Mouse (Mus musculus) kidney, postnatal 14 days (tissue): ENCODE results near the gene Itgb5.
A peak's percentile ranks its signal among the peaks of the same experiment; 100 is the strongest.

Experiments
- DNase-seq: peaks from one replicate; pipeline ENCODE4 v3.0.0; 2022; ENCODE audit warnings: mixed read lengths

Itgb5 gene

GRCm38 (mm10) chr16:33944126-33944525, 114.7 kb downstream of the Itgb5 start:
- no peak for DNase-seq

GRCm38 (mm10) chr16:33944772-33945171, 115.3 kb downstream of the Itgb5 start:
- peak; percentile 69 for DNase-seq

- DNase-seq = peak; percentile 69
These were observed 116.6 kb downstream of the Itgb5 start for GRCm38 (mm10) chr16:33946021-33946420.

- no peak for DNase-seq
These were observed 118.5 kb downstream of the Itgb5 start for GRCm38 (mm10) chr16:33947664-33948571.

DNA sequence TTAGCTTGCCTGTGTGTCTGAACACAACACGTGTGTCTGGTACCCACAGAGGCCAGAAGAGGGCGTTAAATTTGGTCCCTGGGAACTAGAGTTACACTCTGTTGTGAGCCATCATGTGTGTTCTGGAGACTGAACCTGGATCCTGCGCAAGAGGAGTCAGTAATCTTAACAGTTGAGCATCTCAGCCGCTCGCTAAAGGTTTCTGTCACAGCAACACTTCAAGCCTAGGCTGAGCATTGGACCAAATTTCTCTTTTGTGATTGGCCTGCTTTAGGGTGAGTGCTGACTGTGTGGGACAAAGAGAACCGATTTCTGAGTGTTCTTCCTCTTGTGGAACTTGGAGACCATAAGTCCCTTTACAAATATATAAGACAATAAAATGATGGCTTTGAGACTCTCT, 120.9 kb downstream of the Itgb5 start:
- no peak for DNase-seq

GRCm38 (mm10) chr16:33950830-33951229, 121.4 kb downstream of the Itgb5 start:
- peak; percentile 90 for DNase-seq

GRCm38 (mm10) chr16:33953008-33953407, 123.5 kb downstream of the Itgb5 start:
- DNase-seq = no peak

DNA sequence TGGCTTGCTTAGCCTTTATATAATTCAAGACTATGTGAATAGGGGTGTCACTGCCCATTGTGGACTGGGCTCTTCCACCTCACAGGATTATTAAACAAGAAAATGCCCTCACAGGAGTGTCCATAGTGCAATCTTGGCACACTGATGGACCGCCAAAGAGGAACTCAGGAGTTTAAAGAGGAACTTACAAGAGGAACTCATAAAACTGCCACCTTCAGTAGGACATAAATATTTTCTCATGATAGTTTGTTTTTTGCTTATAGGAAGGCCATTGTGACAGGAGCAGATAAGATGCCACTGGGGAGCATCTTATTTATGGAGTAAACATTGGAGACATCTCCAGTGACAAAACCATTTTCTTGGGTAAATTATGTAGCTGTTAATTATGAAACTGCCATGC, 125.3 kb downstream of the Itgb5 start:
- no peak for DNase-seq

GRCm38 (mm10) chr16:33963509-33963908, 134.0 kb downstream of the Itgb5 start:
- peak; percentile 48 for DNase-seq

GRCm38 (mm10) chr16:33965878-33966537, 136.5 kb downstream of the Itgb5 start:
- DNase-seq = no peak

DNA sequence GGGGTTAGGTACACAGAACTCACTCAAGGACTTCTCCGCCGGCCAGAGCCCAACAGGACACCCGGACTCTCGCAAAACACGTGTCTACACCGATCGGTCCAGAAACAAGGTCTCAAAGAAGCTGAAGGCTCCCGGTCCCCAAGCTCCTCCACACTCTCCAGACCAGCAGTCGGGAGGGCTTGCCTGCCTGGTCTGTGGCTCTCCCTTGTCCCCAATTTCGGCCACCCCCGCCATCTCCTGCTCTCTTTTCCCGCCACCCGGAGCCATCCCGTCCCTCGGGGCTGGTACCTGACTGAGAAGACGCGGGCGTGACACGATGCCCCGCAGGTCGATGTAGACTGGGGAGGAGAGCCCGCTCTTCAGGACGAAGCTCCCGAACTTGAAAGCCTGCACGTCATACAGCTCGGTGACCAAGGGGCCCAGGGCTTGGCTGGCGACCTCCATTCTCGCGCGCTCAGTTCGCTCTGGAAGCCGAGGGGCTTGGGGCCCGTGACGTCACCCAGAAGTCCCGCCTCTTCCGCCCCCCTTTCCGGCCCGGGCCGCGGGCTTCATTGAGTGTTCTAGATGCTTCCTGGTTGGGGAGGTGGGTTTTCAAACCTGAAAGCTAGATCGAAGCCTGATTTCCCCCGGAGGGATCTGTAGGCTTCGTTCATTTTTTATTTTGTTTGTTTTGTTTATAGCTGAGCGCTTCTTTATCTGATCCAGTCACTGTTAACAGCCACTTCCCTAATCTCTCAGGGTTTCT, 137.2 kb downstream of the Itgb5 start, which contains the start of gene Umps:
Gene Umps, minus strand, starts transcription at position 501 of the 745 bp plus-strand sequence.
- peak; percentile 88 for DNase-seq

DNA sequence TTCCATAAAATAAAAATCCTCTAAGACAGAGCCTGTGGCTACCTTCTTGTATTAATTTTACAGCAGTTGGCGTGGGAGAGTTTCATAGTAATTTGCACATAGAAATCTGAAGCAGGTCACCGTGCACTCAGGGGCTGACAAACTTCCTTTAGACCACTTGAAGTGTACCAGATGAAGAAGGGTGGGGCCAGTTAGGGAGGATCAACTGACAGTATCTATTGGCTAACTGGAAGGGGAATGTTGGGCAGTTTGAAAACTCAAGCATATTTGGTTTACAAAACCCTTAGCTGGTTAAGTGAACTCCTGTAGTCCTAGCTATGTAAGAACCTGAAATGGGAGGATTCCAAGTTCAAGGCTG, 137.8 kb downstream of the Itgb5 start:
- DNase-seq = no peak

GRCm38 (mm10) chr16:33979855-33980254, 150.4 kb downstream of the Itgb5 start:
- no peak for DNase-seq

DNA sequence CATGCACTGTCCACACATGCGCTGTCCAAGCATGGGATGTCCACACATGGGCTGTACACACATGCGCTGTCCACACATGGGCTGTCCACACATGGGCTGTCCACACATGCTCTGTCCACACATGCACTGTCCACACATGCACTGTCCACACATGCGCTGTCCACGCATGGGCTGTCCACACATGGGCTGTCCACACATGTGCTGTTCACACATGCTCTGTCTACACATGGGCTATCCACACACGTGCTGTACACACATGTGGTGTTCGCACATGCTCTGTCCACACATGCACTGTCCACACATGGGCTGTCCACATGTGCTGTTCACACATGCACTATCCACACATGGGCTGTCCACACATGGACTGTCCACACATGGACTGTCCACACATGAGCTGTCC, 154.2 kb downstream of the Itgb5 start:
- DNase-seq = no peak

DNA sequence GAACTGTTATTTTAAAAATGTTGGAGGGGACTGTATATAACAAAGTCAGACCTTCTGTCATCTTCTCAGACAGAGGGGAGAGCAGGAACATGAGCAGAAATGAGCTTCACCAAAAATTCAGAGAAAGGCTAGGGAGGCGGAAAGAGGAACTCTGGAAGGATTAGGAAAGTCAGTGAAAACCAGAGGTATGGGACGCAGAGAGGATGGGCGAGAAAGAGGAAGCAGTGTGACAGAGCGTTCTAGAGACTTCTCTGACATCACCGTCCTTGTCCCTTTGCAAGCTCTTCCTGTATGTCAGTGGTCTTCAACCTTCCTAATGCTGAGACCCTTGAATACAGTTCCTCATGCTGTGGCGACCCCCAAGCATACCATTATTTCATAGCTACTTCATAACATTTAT, 155.9 kb downstream of the Itgb5 start:
- no peak for DNase-seq

- DNase-seq = no peak
These were observed 157.5 kb downstream of the Itgb5 start for GRCm38 (mm10) chr16:33986993-33987392.

GRCm38 (mm10) chr16:33988358-33989012, 159.0 kb downstream of the Itgb5 start:
- peak; percentile 65 for DNase-seq

DNA sequence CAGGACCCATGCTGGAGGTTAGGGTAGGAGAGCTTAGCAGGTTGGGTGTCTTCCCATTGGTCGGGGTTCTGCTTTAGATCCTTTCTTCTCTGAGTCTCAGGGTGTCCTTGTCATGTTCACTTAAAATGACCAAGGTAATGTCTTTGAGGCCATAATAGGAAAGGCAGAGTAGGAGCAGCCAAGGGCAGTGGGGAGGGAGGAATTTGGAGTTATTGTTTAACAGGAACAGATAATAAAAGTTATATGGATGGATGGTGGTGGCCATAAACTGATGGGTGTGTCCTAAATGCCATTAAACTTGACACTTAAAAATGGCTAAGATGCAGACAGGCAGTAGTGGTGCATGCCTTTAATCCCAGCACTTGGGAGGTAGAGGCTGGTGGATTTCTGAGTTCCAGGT, 159.6 kb downstream of the Itgb5 start:
- peak; percentile 22 for DNase-seq

- no peak for DNase-seq
These were observed 161.2 kb downstream of the Itgb5 start for GRCm38 (mm10) chr16:33990712-33991111.

GRCm38 (mm10) chr16:33994321-33994720, 164.9 kb downstream of the Itgb5 start:
- DNase-seq = no peak

- DNase-seq = no peak
These were observed 166.0 kb downstream of the Itgb5 start for GRCm38 (mm10) chr16:33995496-33995895.

DNA sequence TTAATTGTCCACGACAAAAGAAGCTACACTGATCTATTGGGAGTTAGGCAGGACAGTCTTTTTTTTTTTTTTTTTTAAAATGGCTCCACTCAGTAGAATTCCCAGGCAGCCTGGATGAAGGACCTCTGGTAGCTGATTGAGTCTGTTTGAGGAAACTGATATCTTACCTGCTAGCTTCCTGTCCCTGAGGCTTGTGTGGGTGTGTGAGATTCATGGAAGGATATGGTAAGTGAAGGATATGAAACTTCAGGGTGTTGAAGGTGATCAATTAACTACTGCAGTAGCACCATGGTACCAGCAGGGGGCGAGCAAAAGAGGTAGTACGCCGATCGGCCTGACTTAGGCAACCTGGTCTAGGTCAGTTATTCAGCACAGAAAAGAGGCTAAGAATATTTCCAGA, 166.6 kb downstream of the Itgb5 start:
- peak; percentile 67 for DNase-seq

DNA sequence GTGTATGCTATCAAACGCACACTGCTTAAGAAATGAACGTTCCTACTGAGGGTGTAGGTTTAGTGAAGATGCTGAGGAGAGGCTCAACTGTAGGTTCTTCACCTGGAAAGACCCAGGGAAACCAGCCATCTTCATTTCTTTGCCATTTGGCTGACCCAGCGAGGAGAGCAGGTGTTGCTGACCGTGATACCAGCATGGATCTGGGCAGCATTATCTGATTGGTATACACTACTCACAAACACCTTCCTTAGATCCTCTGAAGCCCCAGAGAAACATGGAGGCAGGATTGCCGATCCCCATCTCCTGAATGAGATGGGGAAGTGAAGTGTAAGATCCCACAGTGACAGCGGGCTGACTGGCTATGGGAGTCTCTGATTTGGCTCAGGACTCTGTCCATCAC, 168.5 kb downstream of the Itgb5 start:
- DNase-seq = no peak
